Mouse (Mus musculus) cortical plate, adult 2 months (tissue): Measurements from ENCODE around the gene Tspan4.

Source experiments
- CTCF ChIP-seq: fragments of 200-500 bp; IDR thresholded peaks from 2 replicates; pipeline ENCODE4 v1.5.1; 2011; ENCODE audit warnings: mild to moderate bottlenecking, control low read depth, low read length; ENCODE audit not compliant: insufficient read depth; ENCODE audit errors: extremely low read depth
- POLR2A ChIP-seq: fragments of 200-500 bp; IDR thresholded peaks from 2 replicates; pipeline ENCODE4 v1.6.1; 2011; ENCODE audit warnings: mild to moderate bottlenecking, low read length, control low read depth; ENCODE audit not compliant: insufficient read depth; ENCODE audit errors: extremely low read depth

DNA sequence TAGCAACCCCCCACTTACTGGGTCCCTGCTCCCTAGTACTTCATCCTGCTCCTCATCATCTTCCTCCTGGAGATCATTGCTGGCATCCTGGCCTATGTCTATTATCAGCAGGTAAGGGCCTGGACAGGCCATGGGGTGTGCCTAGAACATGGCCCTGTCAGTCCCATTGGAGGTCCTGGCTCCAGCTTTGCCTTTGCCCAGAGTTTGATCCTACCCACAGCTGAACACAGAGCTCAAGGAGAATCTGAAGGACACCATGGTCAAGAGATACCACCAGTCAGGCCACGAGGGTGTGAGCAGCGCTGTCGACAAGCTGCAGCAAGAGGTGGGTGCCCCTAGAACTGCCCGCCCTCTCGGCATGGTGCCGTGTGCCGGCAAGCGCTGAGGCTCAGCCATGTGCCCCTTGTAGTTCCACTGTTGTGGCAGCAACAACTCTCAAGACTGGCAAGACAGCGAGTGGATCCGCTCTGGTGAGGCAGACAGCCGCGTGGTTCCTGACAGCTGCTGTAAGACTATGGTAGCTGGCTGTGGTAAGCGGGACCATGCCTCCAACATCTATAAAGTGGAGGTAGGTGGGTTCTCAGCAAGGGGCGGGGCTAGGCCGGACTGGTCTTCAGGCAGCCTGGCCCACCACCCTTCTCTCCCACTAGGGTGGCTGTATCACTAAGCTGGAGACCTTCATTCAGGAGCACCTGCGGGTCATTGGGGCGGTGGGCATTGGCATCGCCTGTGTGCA is 5.0 kb upstream of the Tspan4 start:
- TF ChIP-seq POLR2A (no peak), CTCF (no peak)
